Mouse (Mus musculus) erythroblast, embryonic 14.5 days (primary cell): ENCODE data around the gene Atp7a.

ENCODE experiments used
- GATA1 ChIP-seq: IDR thresholded peaks from 2 replicates; pipeline ENCODE4 v1.6.1; 2012; ENCODE audit warnings: low read length, inconsistent platforms, mixed read lengths
- TAL1 ChIP-seq: IDR thresholded peaks from 3 replicates; pipeline ENCODE4 v1.6.1; 2012; ENCODE audit warnings: low read length, inconsistent platforms, mixed read lengths

DNA sequence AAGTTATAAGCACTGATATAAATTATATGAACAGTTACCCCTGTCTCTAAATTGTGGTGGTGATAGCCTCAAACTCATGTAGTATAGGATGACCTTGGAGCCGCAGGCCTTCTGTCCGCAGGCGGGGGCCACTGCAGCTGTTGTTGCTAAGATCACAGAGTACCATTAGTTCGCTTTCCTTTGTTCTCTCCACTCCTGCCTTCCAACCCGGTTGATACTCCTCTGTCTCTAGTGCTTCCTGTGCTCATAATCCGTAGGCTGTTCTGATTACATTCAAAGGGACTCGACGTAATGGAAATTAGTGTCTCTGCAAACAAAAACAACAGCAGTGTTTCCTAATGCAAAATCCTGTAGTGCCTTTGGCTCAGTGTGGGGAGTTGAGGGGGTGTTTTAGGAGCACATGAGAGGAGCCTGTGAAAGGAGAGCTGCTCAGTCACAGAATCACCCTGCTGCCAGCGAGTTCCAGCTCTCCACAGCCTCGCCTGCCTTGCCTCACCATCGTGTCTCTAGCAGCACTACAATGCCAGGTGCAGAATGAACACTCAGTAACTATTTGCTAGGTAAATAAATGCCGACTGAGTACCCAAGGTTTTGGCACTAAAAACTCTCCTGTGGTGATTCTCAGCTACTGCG, 53.9 kb downstream of the Atp7a start:
- no peak for TF ChIP-seq TAL1
- TF ChIP-seq GATA1: no peak
